ENCODE assay signal across 17 mouse cellular contexts in genomic region chr2:159591396-159592124, GRCm38 (mm10).
"Had no signal": no experiment of that assay in that cellular context is flagged by ENCODE, and none has a peak within 500 bp of the region (broad histone marks: within the 10 kb centered on the region; RNA-seq: fewer than 3 reads in every experiment).

No protein-coding gene starts in this region.

- H3K36me3 ChIP-seq: intestine, embryonic 15.5 days; midbrain, embryonic 12.5 days; midbrain, embryonic 15.5 days; neural tube, embryonic 13.5 days; stomach, embryonic 15.5 days had no signal

- H3K4me3 ChIP-seq: intestine, embryonic 15.5 days; left cerebral cortex, adult 2 months; midbrain, embryonic 12.5 days; midbrain, embryonic 15.5 days; neural tube, embryonic 13.5 days; stomach, embryonic 15.5 days had no signal

- H3K4me2 ChIP-seq: intestine, embryonic 15.5 days; midbrain, embryonic 12.5 days; midbrain, embryonic 15.5 days; neural tube, embryonic 13.5 days; stomach, embryonic 15.5 days had no signal

- H3K9me3 ChIP-seq: intestine, embryonic 15.5 days; midbrain, embryonic 12.5 days; midbrain, embryonic 15.5 days; neural tube, embryonic 13.5 days; stomach, embryonic 15.5 days had no signal

- H3K9ac ChIP-seq: intestine, embryonic 15.5 days; liver, embryonic 14.5 days; midbrain, embryonic 12.5 days; midbrain, embryonic 15.5 days; neural tube, embryonic 13.5 days; stomach, embryonic 15.5 days had no signal

- H3K27me3 ChIP-seq: intestine, embryonic 15.5 days; midbrain, embryonic 12.5 days; midbrain, embryonic 15.5 days; neural tube, embryonic 13.5 days; stomach, embryonic 15.5 days had no signal

- DNase-seq: kidney, adult 11 months; kidney, adult 8-10 months; kidney, postnatal 14 days; kidney, postnatal 4 days; layer of hippocampus, postnatal 36 days; lung, adult 2 months; retina, postnatal 1 day; right cerebral cortex, postnatal 25 days; spleen, adult 18-20 months; thymus, postnatal 25 days had no signal

- H3K4me1 ChIP-seq: intestine, embryonic 15.5 days; midbrain, embryonic 12.5 days; midbrain, embryonic 15.5 days; neural tube, embryonic 13.5 days; stomach, embryonic 15.5 days had no signal

- H3K27ac ChIP-seq: intestine, embryonic 15.5 days; left cerebral cortex, adult 2 months; liver, embryonic 14.5 days; midbrain, embryonic 12.5 days; midbrain, embryonic 15.5 days; neural tube, embryonic 13.5 days; stomach, embryonic 15.5 days had no signal

- ATAC-seq: intestine, embryonic 15.5 days; midbrain, embryonic 15.5 days had no signal
